Mouse (Mus musculus) gastrocnemius, adult 2 months (tissue): Measurements from ENCODE around the gene 2810408A11Rik. TPM values are rescaled to one million over a fixed set of nuclear protein-coding genes. Genes with fewer than 3 reads are reported as not detected.
A peak's percentile ranks its signal among the peaks of the same experiment; 100 is the strongest.

Experiments
- DNase-seq: peaks from one replicate; pipeline ENCODE4 v3.0.0; 2022
- H3K27ac ChIP-seq: fragments of 200-600 bp; 2 replicates; pipeline ENCODE4 v1.8.1; 2022; ENCODE audit warnings: mild to moderate bottlenecking
- H3K4me3 ChIP-seq: fragments of 200-600 bp; 2 replicates; pipeline ENCODE4 v1.8.1; 2022; ENCODE audit warnings: mild to moderate bottlenecking, moderate library complexity
- CTCF ChIP-seq: fragments of 200-600 bp; IDR thresholded peaks from 2 replicates; pipeline ENCODE4 v1.8.1; 2022; ENCODE audit warnings: antibody characterized with exemption, mild to moderate bottlenecking, moderate library complexity
- intact Hi-C: fragments of 180-260 bp; cut with DNase I; formaldehyde crosslinking; loops from one replicate; pipeline ENCODE4 v1.15.1; 2025
- microRNA-seq: library from miRNA; unstranded; fragments of <30 nt; microRNA quantifications from one replicate; pipeline ENCODE4 v1.2.0, GENCODE M21; 2021
- total RNA-seq, 2 experiments: library from RNA; stranded (reverse); gene quantifications; 2 replicates each; pipeline ENCODE4 v1.2.3; 2021

2810408A11Rik gene
- total RNA-seq, 2 experiments from 2014 or later, result 0.33 TPM; not detected in 1

- H3K4me3 ChIP-seq, result peak overlapping the region; percentile 97; the same call in 1 of the 2 replicates
- TF ChIP-seq CTCF, result no peak
- no peak for DNase-seq
- intact Hi-C loops, result no loop called here
- H3K27ac ChIP-seq, result 0 out of 2 replicates have a peak overlapping the region, but pooled peaks have one; percentile 91
Measured at GRCm38 (mm10) chr11:69848021-69848420, 52.8 kb downstream of the 2810408A11Rik start.

Small RNA genes lying within 50 kb of the gene (microRNA-seq; reads per million reads assigned to microRNA genes)
- gene Mir6924, result not detected

Other genes with a start within 250 kb of the 2810408A11Rik start
- gene Sox15, start 245.7 kb downstream of the 2810408A11Rik start, total RNA-seq, result not detected
- gene Mpdu1, start 238.3 kb downstream of the 2810408A11Rik start, total RNA-seq, result 1 to 10 TPM; 8.6 to 9.7 TPM
- 1 to 10 TPM; 1.7 to 3.2 TPM for gene Cd68, start 234.8 kb downstream of the 2810408A11Rik start, total RNA-seq
- gene Eif4a1, start 228.6 kb downstream of the 2810408A11Rik start, total RNA-seq, result 10 to 100 TPM; 98.0 to 98.5 TPM
- gene Senp3, start 218.9 kb downstream of the 2810408A11Rik start, total RNA-seq, result 10 to 100 TPM; 25.4 to 28.1 TPM
- gene Tnfsf13, start 215.2 kb downstream of the 2810408A11Rik start, total RNA-seq, result 1 to 10 TPM in 1 of 2 experiments, under 1 TPM in 1; 0.64 to 1.1 TPM
- gene Tnfsf12, start 205.1 kb downstream of the 2810408A11Rik start, total RNA-seq, result 10 to 100 TPM in 1 of 2 experiments, 1 to 10 TPM in 1; 6.5 to 10.6 TPM
- gene Tnfsfm13, start 204.9 kb downstream of the 2810408A11Rik start, total RNA-seq, result 1 to 10 TPM; 1.2 to 1.9 TPM
- gene Polr2a, start 142.3 kb downstream of the 2810408A11Rik start, total RNA-seq, result 10 to 100 TPM; 26.9 to 35.4 TPM
- gene Slc35g3, start 139.0 kb downstream of the 2810408A11Rik start, total RNA-seq, result not detected
- gene Zbtb4, start 135.1 kb downstream of the 2810408A11Rik start, total RNA-seq, result 10 to 100 TPM; 29.3 to 35.9 TPM
- 10 to 100 TPM; 23.2 to 26.3 TPM for gene Chrnb1, start 105.0 kb downstream of the 2810408A11Rik start, total RNA-seq
- gene Fgf11, start 99.1 kb downstream of the 2810408A11Rik start, total RNA-seq, result 1 to 10 TPM; 3.9 to 4.7 TPM
- under 1 TPM; 0.20 to 0.41 TPM for gene Tmem102, start 95.4 kb downstream of the 2810408A11Rik start, total RNA-seq
- not detected for gene Gm39566, start 85.7 kb downstream of the 2810408A11Rik start, total RNA-seq
- not detected for gene Spem2, start 82.5 kb downstream of the 2810408A11Rik start, total RNA-seq
- gene Spem1, start 78.8 kb downstream of the 2810408A11Rik start, total RNA-seq, result not detected
- 1 to 10 TPM; 2.3 to 2.7 TPM for gene Nlgn2, start 63.2 kb downstream of the 2810408A11Rik start, total RNA-seq
- gene Tmem256, start 62.5 kb downstream of the 2810408A11Rik start, total RNA-seq, result 100 to 1,000 TPM; 144 to 165 TPM
- 10 to 100 TPM in 1 of 2 experiments, 1 to 10 TPM in 1; 9.6 to 13.0 TPM for gene Plscr3, start 54.6 kb downstream of the 2810408A11Rik start, total RNA-seq
- gene Tnk1, start 42.3 kb downstream of the 2810408A11Rik start, total RNA-seq, result under 1 TPM in 1 of 2 experiments, not detected in 1; 0.11 TPM
- not detected for gene Tmem95, start 23.0 kb downstream of the 2810408A11Rik start, total RNA-seq
- 1 to 10 TPM; 1.3 to 1.7 TPM for gene Kctd11, start 19.6 kb downstream of the 2810408A11Rik start, total RNA-seq
- gene Acap1, start 5.4 kb downstream of the 2810408A11Rik start, total RNA-seq, result under 1 TPM in 1 of 2 experiments, not detected in 1; 0.08 TPM
- 10 to 100 TPM; 25.2 to 33.5 TPM for gene Neurl4, start 85 bp upstream of the 2810408A11Rik start, total RNA-seq
- 10 to 100 TPM; 47.1 to 49.6 TPM for gene Gps2, start 12.9 kb upstream of the 2810408A11Rik start, total RNA-seq
- 100 to 1,000 TPM; 413 to 433 TPM for gene Eif5a, start 21.0 kb upstream of the 2810408A11Rik start, total RNA-seq
- 10 to 100 TPM in 1 of 2 experiments, 1 to 10 TPM in 1; 8.0 to 16.5 TPM for gene Ybx2, start 34.8 kb upstream of the 2810408A11Rik start, total RNA-seq
- gene Slc2a4, start 47.2 kb upstream of the 2810408A11Rik start, total RNA-seq, result 100 to 1,000 TPM; 494 to 503 TPM
- not detected for gene Cldn7, start 63.8 kb upstream of the 2810408A11Rik start, total RNA-seq
- gene Ctdnep1, start 80.2 kb upstream of the 2810408A11Rik start, total RNA-seq, result 100 to 1,000 TPM; 217 to 261 TPM
- 10 to 100 TPM; 33.0 to 45.2 TPM for gene Elp5, start 81.5 kb upstream of the 2810408A11Rik start, total RNA-seq
- 100 to 1,000 TPM; 194 to 232 TPM for gene Gabarap, start 90.2 kb upstream of the 2810408A11Rik start, total RNA-seq
- gene Phf23, start 94.8 kb upstream of the 2810408A11Rik start, total RNA-seq, result 10 to 100 TPM; 19.2 to 21.8 TPM
- 1 to 10 TPM; 3.6 to 5.0 TPM for gene Dvl2, start 99.6 kb upstream of the 2810408A11Rik start, total RNA-seq
- gene Acadvl, start 114.4 kb upstream of the 2810408A11Rik start, total RNA-seq, result 100 to 1,000 TPM; 266 to 502 TPM
- 1 to 10 TPM; 3.2 to 5.2 TPM for gene Dlg4, start 116.0 kb upstream of the 2810408A11Rik start, total RNA-seq
- gene Asgr1, start 153.1 kb upstream of the 2810408A11Rik start, total RNA-seq, result not detected
- gene Asgr2, start 191.7 kb upstream of the 2810408A11Rik start, total RNA-seq, result under 1 TPM; 0.22 to 0.31 TPM
- 1 to 10 TPM in 1 of 2 experiments, under 1 TPM in 1; 0.94 to 3.3 TPM for gene Mgl2, start 229.3 kb upstream of the 2810408A11Rik start, total RNA-seq